Mouse (Mus musculus) G1E (cell line): ENCODE measurements around the gene Cd72. TPM values are rescaled to one million over a fixed set of nuclear protein-coding genes. Genes with fewer than 3 reads are reported as not detected.

Experiments used
- ATAC-seq: 2 replicates; pipeline ENCODE4 v1.8.0; 2016; ENCODE audit warnings: mild to moderate bottlenecking; ENCODE audit not compliant: insufficient number of reproducible peaks, poor library complexity, low FRiP score, severe bottlenecking; ENCODE audit errors: extremely low read depth
- DNase-seq: peaks from one replicate; pipeline ENCODE4 v3.0.0; 2012; ENCODE audit warnings: low spot score
- H3K27me3 ChIP-seq: 2 replicates; pipeline ENCODE4 v1.6.1; 2012; ENCODE audit warnings: mild to moderate bottlenecking, low read length, inconsistent platforms; ENCODE audit not compliant: insufficient read depth
- H3K36me3 ChIP-seq: replicated peaks from 2 replicates; pipeline ENCODE3; 2012; ENCODE audit warnings: mild to moderate bottlenecking, inconsistent platforms
- H3K4me1 ChIP-seq: 2 replicates; pipeline ENCODE4 v1.6.1; 2012; ENCODE audit warnings: low read depth, low read length, inconsistent platforms, mixed read lengths; ENCODE audit not compliant: insufficient read depth
- H3K4me3 ChIP-seq: 2 replicates; pipeline ENCODE4 v1.5.1; 2012; ENCODE audit warnings: low read depth, mild to moderate bottlenecking, inconsistent platforms, low read length, moderate library complexity, mixed read lengths
- H3K9me3 ChIP-seq: replicated peaks from 2 replicates; pipeline ENCODE4 v1.6.1; 2012; ENCODE audit warnings: inconsistent platforms
- CTCF ChIP-seq: IDR thresholded peaks from 2 replicates; pipeline ENCODE4 v1.5.1; 2012; ENCODE audit warnings: low read depth, low read length, inconsistent platforms, mixed read lengths
- GATA1 ChIP-seq: IDR thresholded peaks from 2 replicates; pipeline ENCODE4 v1.6.1; 2012; ENCODE audit warnings: borderline replicate concordance, low read length, inconsistent platforms, mixed read lengths
- GATA2 ChIP-seq: IDR thresholded peaks from 2 replicates; pipeline ENCODE4 v1.6.1; 2012; ENCODE audit warnings: low read depth, low read length, inconsistent platforms, borderline replicate concordance
- POLR2AphosphoS5 ChIP-seq: IDR thresholded peaks from 2 replicates; pipeline ENCODE4 v1.6.1; 2012; ENCODE audit warnings: low read depth, low read length, inconsistent platforms; ENCODE audit not compliant: insufficient replicate concordance
- TAL1 ChIP-seq: conservative IDR thresholded peaks from 2 replicates; pipeline ENCODE4 v1.6.1; 2012; ENCODE audit warnings: low read depth, low read length, inconsistent platforms, mixed read lengths
- polyA plus RNA-seq: library from polyadenylated mRNA; stranded (reverse); fragments of >175 nt; gene quantifications from 2 replicates; pipeline ENCODE4 v1.2.3, GENCODE M21; 2012
- total RNA-seq, 2 experiments: library from RNA; stranded (forward) in 1 of 2; stranded (reverse) in 1 of 2; fragments of 200-1000 nt in 1 of 2; fragments of >200 nt in 1 of 2; fragmentation: Nextera tagmentation in 1 of 2; gene quantifications; 2 replicates each; pipeline ENCODE4 v1.2.3; 2014 to 2017

Gene Cd72
- total and polyA plus RNA-seq, 3 experiments = 0.16 to 1.5 TPM; not detected in 1

GRCm38 (mm10) chr4:43414761-43415160 is 39.7 kb downstream of the Cd72 start:
- H3K4me3 ChIP-seq = peak overlapping the region; percentile 45; the same call in 1 of the 2 replicates
- peaks cover 2% of the 10 kb centered on the region for H3K36me3 ChIP-seq
- H3K4me1 ChIP-seq = peaks cover 68% of the 10 kb centered on the region
- H3K27me3 ChIP-seq = no peaks in the 10 kb centered on the region
- ATAC-seq = no peak
- no peak for DNase-seq
- H3K9me3 ChIP-seq = peaks cover 23% of the 10 kb centered on the region
- TF ChIP-seq POLR2AphosphoS5 = no peak
- TF ChIP-seq CTCF = no peak
- no peak for TF ChIP-seq GATA1
- TF ChIP-seq TAL1 = no peak
- no peak for TF ChIP-seq GATA2

- no peak for TF ChIP-seq TAL1
- TF ChIP-seq GATA1 = no peak
- TF ChIP-seq CTCF = no peak
- TF ChIP-seq GATA2 = no peak
- TF ChIP-seq POLR2AphosphoS5 = no peak
- H3K27me3 ChIP-seq = peaks cover 45% of the 10 kb centered on the region
- H3K9me3 ChIP-seq = no peaks in the 10 kb centered on the region
- H3K36me3 ChIP-seq = no peaks in the 10 kb centered on the region
- ATAC-seq = no peak
- H3K4me1 ChIP-seq = peaks cover 11% of the 10 kb centered on the region
- no peak overlapping the region for H3K4me3 ChIP-seq
- DNase-seq = no peak
These were observed 47.1 kb downstream of the Cd72 start for GRCm38 (mm10) chr4:43407071-43407920.

- Histone ChIP-seq H3K36me3 (no peaks in the 10 kb centered on the region), H3K4me1 (peaks cover 7% of the 10 kb centered on the region), H3K27me3 (peaks cover 52% of the 10 kb centered on the region), H3K9me3 (no peaks in the 10 kb centered on the region), H3K4me3 (no peak overlapping the region)
- DNase-seq (no peak), ATAC-seq (no peak)
- no peak for TF ChIP-seq GATA1
- TF ChIP-seq CTCF = no peak
- TF ChIP-seq TAL1 = no peak
- TF ChIP-seq POLR2AphosphoS5 = no peak
- no peak for TF ChIP-seq GATA2
These were observed 48.1 kb downstream of the Cd72 start for GRCm38 (mm10) chr4:43406162-43406971.

- Histone ChIP-seq H3K9me3 (no peaks in the 10 kb centered on the region), H3K4me1 (peaks cover 4% of the 10 kb centered on the region; the same call in 1 of the 2 replicates), H3K4me3 (no peak overlapping the region), H3K27me3 (peaks cover 63% of the 10 kb centered on the region), H3K36me3 (no peaks in the 10 kb centered on the region)
- no peak for DNase-seq
- ATAC-seq = no peak
- TF ChIP-seq GATA1 (no peak), POLR2AphosphoS5 (no peak), CTCF (no peak), TAL1 (no peak), GATA2 (no peak)
These were observed 49.7 kb downstream of the Cd72 start for GRCm38 (mm10) chr4:43404697-43405096.

GRCm38 (mm10) chr4:43402212-43402611 is 52.2 kb downstream of the Cd72 start:
- Histone ChIP-seq H3K4me1 (peaks cover 4% of the 10 kb centered on the region; the same call in 1 of the 2 replicates), H3K36me3 (no peaks in the 10 kb centered on the region), H3K4me3 (no peak overlapping the region), H3K9me3 (no peaks in the 10 kb centered on the region), H3K27me3 (peaks cover 69% of the 10 kb centered on the region)
- ATAC-seq (no peak), DNase-seq (no peak)
- no peak for TF ChIP-seq GATA1
- no peak for TF ChIP-seq CTCF
- no peak for TF ChIP-seq TAL1
- TF ChIP-seq POLR2AphosphoS5 = no peak
- no peak for TF ChIP-seq GATA2

GRCm38 (mm10) chr4:43401486-43401885 is 52.9 kb downstream of the Cd72 start:
- ATAC-seq (no peak), DNase-seq (no peak)
- peaks cover 62% of the 10 kb centered on the region for H3K27me3 ChIP-seq
- no peak overlapping the region for H3K4me3 ChIP-seq
- TF ChIP-seq GATA1 = no peak
- TF ChIP-seq CTCF = no peak
- no peak for TF ChIP-seq TAL1
- no peak for TF ChIP-seq GATA2
- TF ChIP-seq POLR2AphosphoS5 = no peak
- no peaks in the 10 kb centered on the region for H3K36me3 ChIP-seq
- H3K9me3 ChIP-seq = no peaks in the 10 kb centered on the region
- peaks cover 4% of the 10 kb centered on the region; the same call in 1 of the 2 replicates for H3K4me1 ChIP-seq
